Mouse (Mus musculus): ENCODE results near the gene Ankrd66.

DNA sequence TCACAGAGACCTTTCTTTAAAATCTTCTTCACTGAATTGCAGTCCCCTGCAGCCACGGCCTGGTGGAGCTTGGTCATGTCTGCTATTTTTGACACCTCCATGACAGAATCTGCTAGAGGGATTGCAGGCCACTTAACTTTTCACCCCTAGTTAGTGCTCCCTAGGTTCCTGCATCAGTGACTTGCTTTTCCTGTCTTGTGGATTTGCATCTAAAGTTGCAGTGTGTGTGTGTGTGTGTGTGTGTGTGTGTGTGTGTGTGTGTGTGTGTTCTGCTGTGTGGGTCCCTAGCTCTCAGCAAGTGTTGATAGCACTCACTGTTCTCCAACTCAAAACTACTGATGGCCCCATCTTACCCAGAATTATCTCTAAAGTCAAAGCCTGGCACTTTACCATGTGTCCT lies at the start of gene Ankrd66:
- TF ChIP-seq CTCF (IDR thresholded peaks at IDR 0.05; ENCODE audit: extremely low read depth, insufficient read depth, low read length) (no peak), POLR2A (IDR thresholded peaks at IDR 0.05; ENCODE audit: extremely low read depth, insufficient read depth, low read length) (no peak)
